Mouse (Mus musculus): Measurements from ENCODE around the gene Usp7.

DNA sequence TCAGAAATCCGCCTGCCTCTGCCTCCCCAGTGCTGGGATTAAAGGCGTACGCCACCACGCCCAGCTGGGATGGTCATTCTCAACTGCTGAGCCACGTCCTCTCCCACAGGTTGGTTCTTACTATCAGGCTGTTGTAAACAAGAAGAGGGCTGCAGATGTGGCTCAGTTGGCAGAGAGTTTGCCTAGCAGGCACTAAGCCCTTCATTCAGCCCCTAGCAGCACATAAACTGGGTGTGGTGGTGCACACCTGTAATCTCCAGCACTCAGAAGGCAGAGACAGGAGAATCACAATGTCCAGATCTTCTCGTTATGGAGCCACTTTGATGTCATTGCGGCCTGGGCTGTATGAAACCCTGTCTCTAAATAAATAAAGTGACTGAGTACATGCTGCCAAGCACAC lies 31.1 kb downstream of the Usp7 start:
- TF ChIP-seq EP300 (IDR thresholded peaks at IDR 0.05; ENCODE audit: low read depth) (peak; percentile 70), CTCF (IDR thresholded peaks at IDR 0.05; ENCODE audit: low read depth) (no peak)

Measured in liver, postnatal 0 days (tissue).